Mouse (Mus musculus) T-helper 17 cell (primary cell): ENCODE data around the gene Scamp5.

Experiments
- in situ Hi-C, 2 experiments: fragments of 300-600 bp; cut with MboI, MseI; formaldehyde crosslinking; loops; 1 replicate in 1 of 2; 2 replicates in 1 of 2; pipeline ENCODE4 v1.15.1; 2025; ENCODE audit warnings: high pct_unique_total_duplicates in 2 of 2

Gene Scamp5

GRCm38 (mm10) chr9:57452624-57453462, 15.0 kb downstream of the Scamp5 start:
- in situ Hi-C loops: loop anchor here in 1 of 2 experiments (5.0 kb wide), 1 partner anchor 54 kb away; no protein-coding TSS in a partner anchor

DNA sequence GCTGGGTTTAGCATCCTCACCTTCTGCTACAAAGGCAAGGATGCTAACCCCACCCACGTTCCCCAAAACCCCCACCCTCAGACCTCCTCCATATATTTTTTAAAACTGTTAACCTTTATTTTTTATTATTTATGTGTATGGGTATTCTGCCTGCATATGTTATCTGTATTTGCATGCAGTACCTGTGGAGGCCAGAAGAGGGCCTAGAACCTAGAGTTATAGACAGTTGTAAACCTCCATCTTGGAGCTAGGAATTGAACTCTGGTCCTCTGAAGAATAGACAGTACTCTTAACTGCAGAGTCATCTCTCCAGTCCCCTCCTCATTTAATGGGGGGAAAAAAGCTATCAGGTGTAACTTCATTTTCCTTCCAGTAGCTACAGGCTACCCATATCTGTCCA, 18.1 kb downstream of the Scamp5 start:
- in situ Hi-C loops: loop anchor here in 1 of 2 experiments (5.0 kb wide), 1 partner anchor 58 kb away; no protein-coding TSS in a partner anchor

- in situ Hi-C loops: loop anchor here in 1 of 2 experiments (5.0 kb wide), 1 partner anchor 188 kb away; no protein-coding TSS in a partner anchor
These were observed 27.2 kb downstream of the Scamp5 start for GRCm38 (mm10) chr9:57440620-57441019.

GRCm38 (mm10) chr9:57439522-57440295, 28.2 kb downstream of the Scamp5 start, which contains the start of gene Ppcdc:
Gene Ppcdc, minus strand, starts transcription at chr9:57440124.
- in situ Hi-C loops: loop anchor here in 1 of 2 experiments (5.0 kb wide), 1 partner anchor 187 kb away; no protein-coding TSS in a partner anchor

DNA sequence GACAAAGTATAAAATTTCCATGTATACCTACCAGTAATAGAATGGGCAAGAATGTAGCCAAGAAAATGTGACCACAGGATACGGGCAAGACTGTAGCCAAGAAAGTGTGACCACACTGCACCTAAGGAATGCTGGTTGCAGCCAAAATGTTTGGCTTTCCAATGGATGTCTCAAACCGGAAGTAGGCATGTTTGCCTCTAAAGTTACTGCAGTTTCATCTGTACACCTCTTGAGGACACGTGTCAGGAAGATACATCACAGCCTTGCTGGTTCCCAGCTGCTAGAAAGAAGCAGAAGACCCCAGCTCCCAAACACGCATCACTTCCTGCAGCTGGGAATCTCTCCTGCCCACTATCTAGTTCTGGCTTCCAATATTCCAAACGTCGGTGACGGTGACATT, 28.8 kb downstream of the Scamp5 start:
- in situ Hi-C loops: no loop called here

DNA sequence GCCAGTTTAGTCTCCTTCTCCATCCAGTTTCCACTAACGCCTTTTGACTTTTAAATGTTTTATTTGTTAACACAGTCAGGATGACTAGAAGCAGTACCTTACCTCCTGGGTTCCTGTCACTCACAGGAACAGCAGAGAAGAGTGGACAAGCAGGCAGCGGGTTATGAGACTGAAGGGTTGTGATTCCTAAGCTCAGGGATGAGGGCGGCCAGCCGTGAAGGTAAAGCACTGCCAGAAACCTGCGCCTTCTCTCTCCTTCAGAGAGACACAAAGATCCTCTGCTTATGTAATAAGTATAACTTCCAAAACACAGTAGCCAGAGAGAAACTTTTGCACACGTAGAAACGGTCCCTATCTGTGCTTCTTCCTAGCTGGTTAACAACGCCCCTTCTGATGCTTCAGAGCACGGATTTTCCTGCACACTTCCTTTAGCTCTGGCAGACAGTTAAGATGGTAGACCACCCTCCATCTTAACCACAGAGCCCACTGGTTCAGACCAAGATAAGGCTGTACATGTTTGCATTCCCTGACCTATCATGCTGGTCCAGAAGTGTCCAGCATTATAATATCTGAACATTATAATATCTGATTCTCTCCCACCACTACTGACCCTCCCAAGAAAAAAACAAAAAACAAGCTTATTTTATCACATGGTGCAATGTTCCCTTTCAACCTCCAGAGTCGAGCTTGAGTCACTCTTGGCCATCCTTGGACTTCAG, 29.8 kb downstream of the Scamp5 start:
- in situ Hi-C loops: no loop called here

- in situ Hi-C loops: no loop called here
These were observed 31.7 kb downstream of the Scamp5 start for GRCm38 (mm10) chr9:57436166-57436565.

- in situ Hi-C loops: loop anchor here in 1 of 2 experiments (5.0 kb wide), 1 partner anchor 182 kb away; no protein-coding TSS in a partner anchor
These were observed 33.3 kb downstream of the Scamp5 start for GRCm38 (mm10) chr9:57434405-57435165.

DNA sequence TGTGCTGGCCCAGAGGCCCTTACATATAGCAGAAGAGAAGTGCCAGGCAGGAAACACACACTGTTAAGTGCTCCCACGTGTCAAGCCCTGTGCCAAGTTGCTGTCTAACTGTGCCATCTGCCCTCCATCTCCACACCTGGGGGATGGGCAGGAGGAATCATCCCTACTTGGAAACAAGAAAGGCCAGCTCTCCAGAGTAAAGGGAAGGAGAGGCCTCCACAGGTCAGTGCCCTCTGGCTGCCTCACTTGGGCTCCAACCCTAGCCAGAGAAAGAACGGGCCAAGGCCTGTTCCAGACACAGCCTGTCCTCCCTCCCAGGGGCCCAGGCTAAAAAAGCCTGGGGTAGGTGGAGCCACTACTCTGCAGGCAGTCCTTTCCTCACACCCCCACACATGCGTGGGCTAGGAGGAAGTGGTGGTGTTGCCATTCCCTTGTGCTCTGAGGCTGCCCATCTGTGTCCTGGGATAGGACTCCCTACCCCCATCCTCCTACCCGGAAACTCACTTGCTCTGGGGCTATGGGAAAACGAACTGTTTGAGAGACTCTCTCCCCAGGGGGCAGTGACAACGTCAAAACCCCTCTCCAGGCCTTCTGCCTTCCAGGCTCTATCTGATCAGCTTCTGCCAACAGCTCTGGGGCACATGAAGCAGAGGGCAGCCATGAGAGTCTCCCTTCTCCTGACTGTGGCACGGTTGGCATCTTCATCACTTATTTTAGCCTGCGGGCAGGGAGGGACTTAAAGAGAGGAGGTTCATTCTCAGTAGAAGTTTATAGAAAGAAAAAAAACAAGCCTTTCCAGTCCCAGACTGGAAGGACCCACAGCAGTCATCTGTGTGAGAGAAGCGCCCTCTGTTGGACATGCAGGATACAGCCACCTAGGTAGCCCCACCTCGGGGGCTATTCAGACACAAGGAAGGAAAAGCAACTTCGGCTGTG, 34.5 kb downstream of the Scamp5 start:
- in situ Hi-C loops: loop anchor here in 1 of 2 experiments (5.0 kb wide), 1 partner anchor 181 kb away; no protein-coding TSS in a partner anchor

- in situ Hi-C loops: loop anchor here in 1 of 2 experiments (5.0 kb wide), 1 partner anchor 180 kb away; no protein-coding TSS in a partner anchor
These were observed 35.4 kb downstream of the Scamp5 start for GRCm38 (mm10) chr9:57432480-57432879.

- in situ Hi-C loops: loop anchor here in 1 of 2 experiments (5.0 kb wide), 1 partner anchor 179 kb away; no protein-coding TSS in a partner anchor
These were observed 36.7 kb downstream of the Scamp5 start for GRCm38 (mm10) chr9:57431202-57431601.

DNA sequence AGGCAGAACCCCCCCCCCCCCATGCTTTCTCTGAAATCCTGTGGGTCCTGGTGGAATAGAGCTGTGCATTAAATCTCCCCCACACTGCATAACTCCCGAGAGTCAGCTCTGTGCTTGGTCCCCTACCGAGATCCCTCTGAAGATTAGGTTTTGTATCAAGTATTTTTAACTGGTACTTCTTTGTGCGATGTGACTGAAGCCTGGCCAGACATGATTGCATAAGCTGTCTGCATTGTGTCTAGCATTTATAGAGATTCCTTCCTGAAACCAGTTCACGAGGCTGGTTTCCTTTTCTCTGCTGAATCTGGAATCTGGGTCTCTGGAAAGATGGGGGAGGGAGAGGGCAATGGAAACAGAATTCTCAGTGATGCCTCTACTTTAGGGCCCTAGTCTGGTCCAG, 39.5 kb downstream of the Scamp5 start:
- in situ Hi-C loops: loop anchor here in 1 of 2 experiments (10.0 kb wide), 1 partner anchor 1304 kb away; no protein-coding TSS in a partner anchor

DNA sequence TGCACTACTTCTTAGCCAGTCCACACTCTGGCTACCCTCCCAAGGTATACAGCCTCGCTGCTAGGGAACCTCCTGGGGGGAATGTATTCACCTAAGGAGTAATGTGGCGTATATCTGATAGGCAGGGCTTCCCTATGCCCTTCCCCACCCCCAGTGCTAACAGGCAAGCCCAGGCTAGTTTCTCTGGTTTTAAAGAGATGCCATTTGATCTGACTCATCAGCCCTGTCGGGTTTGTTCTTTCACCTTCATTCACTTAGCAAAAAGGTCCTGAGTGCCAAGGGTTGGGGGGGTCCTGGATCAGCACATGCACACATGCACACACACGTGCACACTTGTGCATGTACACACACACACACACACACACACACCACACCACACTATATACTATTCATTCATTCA, 39.9 kb downstream of the Scamp5 start:
- in situ Hi-C loops: loop anchor here in 1 of 2 experiments (10.0 kb wide), 1 partner anchor 1303 kb away; no protein-coding TSS in a partner anchor

DNA sequence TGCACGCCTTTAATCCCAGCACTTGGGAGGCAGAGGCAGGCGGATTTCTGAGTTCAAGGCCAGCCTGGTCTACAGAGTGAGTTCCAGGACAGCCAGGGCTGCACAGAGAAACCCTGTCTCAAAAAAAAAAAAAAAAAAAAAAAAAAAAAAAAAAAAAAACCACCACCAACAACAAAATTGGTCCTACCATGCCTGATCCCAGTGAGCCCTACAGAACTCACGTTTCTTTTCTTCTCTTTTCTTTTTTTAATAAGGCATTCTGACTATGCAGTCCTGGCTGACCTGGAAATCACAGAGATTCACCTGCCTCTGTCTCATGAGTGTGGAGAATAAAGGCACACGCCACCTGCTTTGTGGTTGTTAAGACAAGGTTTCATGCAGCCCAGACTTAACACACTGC, 40.7 kb downstream of the Scamp5 start:
- in situ Hi-C loops: loop anchor here in 1 of 2 experiments (10.0 kb wide), 1 partner anchor 1302 kb away; no protein-coding TSS in a partner anchor

DNA sequence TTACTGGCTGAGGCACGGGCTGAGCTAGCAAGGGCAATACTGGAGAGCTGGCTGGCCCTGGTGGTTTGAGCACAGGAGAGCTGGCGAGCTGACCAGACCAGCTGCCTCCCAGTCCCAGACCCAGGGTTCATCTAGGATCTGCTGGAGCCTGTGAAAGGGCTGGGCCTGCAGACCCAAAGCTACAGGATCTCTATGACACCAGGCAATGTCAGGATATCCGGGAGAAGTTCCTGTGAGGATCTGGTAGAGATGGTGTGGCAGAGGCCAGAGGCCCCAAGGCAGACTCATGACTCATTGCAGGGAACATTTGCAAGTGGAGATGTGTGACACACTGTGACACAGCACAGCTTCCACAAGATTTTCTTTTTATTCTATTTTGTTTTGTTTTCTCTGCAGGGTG, 42.7 kb downstream of the Scamp5 start:
- in situ Hi-C loops: loop anchor here in 1 of 2 experiments (10.0 kb wide), 1 partner anchor 1300 kb away; no protein-coding TSS in a partner anchor

DNA sequence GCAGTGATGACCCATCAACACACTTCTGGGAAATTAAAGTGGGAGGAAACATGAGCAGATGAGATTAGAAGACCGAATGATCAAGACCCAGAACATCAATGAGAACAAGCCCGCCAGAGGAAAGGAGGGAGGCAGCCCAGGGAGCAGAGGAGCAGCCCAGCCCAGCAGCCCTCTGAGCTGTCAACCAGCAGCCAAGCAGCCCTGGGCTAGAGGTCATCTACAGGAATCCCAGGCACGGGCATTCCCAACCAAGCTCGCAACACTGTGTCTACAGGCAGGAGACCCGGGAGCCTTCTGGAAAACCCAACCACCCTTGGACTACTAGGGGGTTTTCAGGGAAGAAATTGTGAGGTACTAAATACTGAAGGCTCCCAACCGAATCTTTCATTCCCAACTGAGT, 43.8 kb downstream of the Scamp5 start:
- in situ Hi-C loops: loop anchor here in 1 of 2 experiments (10.0 kb wide), 1 partner anchor 1299 kb away; no protein-coding TSS in a partner anchor

DNA sequence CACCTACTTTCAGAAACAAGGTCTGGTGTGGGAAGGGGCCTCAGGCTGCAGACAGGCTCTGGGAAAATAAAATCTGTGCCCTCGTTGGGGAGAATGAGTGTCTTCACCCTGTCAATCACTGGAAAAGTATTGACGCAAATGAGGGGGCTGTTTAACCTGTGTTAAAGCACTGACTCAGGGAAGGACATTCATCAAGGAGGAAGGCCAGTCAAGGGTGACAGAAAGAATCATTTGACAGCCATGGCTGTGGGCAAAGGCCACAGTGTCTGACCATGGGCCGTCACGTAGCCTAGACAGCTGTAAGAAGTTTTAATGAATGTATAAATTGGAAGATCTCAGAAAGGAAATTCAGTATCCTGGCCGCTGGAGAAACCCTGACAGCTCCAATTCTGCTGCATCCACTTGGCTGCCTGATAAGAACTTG, 46.2 kb downstream of the Scamp5 start:
- in situ Hi-C loops: loop anchor here in 1 of 2 experiments (10.0 kb wide), 1 partner anchor 1297 kb away; no protein-coding TSS in a partner anchor

- in situ Hi-C loops: loop anchor here in 1 of 2 experiments (10.0 kb wide), 1 partner anchor 1296 kb away; no protein-coding TSS in a partner anchor
These were observed 46.7 kb downstream of the Scamp5 start for GRCm38 (mm10) chr9:57421121-57421571.
